Mouse (Mus musculus) kidney, adult 2 months (tissue): ENCODE measurements at regions not wholly inside any gene's neighbourhood (a gene's known extent, or its start where the extent isn't known, plus 50 kb on each side); places are given as distances from the start of the nearest gene placed in this dataset.

Experiments used
- CTCF ChIP-seq: fragments of 200-500 bp; conservative IDR thresholded peaks from 2 replicates; pipeline ENCODE4 v1.5.1; 2011; ENCODE audit warnings: low read depth, mild to moderate bottlenecking, control low read depth, low read length, moderate library complexity, mixed read lengths; ENCODE audit not compliant: insufficient read depth, insufficient read length
- POLR2A ChIP-seq: fragments of 200-500 bp; IDR thresholded peaks from one replicate; pipeline ENCODE4 v1.6.1; 2011; ENCODE audit warnings: low read depth, low read length, control low read depth

GRCm38 (mm10) chr1:72105435-72106057 lies 106.6 kb downstream of the Mreg start:
- TF ChIP-seq CTCF (no peak), POLR2A (no peak)
